Mouse (Mus musculus) liver, embryonic 14.5 days (tissue): ENCODE data around the gene Ube2s.
"Not testable (repeated sequence)": the region's sequence is repeated elsewhere in the genome, so short reads cannot be mapped to it uniquely, and the experiment has no call there.

ENCODE experiments used
- CTCF ChIP-seq: IDR thresholded peaks from 2 replicates; pipeline ENCODE4 v1.5.1; 2016; ENCODE audit warnings: antibody characterized with exemption, low read depth, control low read depth
- EP300 ChIP-seq: IDR thresholded peaks from 2 replicates; pipeline ENCODE4 v1.6.1; 2016; ENCODE audit warnings: antibody characterized with exemption, low read depth

- TF ChIP-seq CTCF, EP300: not testable (repeated sequence)
Measured at GRCm38 (mm10) chr7:4811131-4811530, 1.3 kb downstream of the Ube2s start.
